Mouse (Mus musculus): ENCODE measurements around the gene Pde1a. TPM values are rescaled to one million over a fixed set of nuclear protein-coding genes. Genes with fewer than 3 reads are reported as not detected.
A peak's percentile ranks its signal among the peaks of the same experiment; 100 is the strongest.

Pde1a gene
- 62.9 and 86.1 TPM in 2 replicates for polyA plus RNA-seq (2012; rRNA removed)

DNA sequence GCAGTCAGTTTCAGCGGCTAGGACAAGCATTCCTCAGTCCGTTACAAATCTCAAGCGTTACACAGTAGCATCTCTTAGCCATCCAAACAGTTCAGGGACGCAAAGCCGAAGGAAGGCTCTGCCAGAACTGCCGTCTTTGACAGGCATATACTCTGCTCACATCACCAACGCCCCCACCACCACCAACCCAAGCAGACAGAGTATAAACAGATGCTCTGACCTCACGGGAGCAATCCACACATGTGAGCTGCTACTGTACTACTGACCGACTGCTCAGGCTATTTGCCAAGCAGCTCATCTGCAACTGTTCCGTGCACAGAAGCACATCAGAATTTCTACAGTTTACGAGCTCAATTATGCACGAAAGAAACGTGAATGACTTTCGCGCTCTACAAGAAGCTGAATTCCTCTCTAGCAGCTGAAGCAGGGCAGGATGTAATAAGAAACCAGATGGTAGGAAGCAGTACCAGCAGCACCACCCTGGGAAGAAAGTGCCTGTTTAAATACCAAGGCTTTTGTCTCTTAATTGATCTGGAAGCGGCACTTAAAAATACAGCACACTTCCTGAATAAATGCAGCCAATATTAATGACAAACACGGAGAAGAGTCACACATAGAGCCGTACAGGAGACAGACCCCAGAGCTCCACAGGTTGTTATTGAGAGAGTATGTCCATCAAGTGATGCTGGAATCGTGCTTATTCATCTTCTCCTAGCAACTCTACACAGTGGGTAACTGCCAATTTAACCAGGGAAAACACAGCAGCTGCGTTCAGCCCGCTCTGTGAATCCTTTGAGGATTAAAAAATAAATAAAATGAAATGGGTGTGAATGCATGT lies at the start of gene Pde1a:
Gene Pde1a (minus strand): TSS at position 598 of the 838 bp plus-strand sequence.
- peak; percentile 33 to 60 for DNase-seq (ENCODE audit: extremely low spot score in 1 of 2, low spot score in 1 of 2)

DNA sequence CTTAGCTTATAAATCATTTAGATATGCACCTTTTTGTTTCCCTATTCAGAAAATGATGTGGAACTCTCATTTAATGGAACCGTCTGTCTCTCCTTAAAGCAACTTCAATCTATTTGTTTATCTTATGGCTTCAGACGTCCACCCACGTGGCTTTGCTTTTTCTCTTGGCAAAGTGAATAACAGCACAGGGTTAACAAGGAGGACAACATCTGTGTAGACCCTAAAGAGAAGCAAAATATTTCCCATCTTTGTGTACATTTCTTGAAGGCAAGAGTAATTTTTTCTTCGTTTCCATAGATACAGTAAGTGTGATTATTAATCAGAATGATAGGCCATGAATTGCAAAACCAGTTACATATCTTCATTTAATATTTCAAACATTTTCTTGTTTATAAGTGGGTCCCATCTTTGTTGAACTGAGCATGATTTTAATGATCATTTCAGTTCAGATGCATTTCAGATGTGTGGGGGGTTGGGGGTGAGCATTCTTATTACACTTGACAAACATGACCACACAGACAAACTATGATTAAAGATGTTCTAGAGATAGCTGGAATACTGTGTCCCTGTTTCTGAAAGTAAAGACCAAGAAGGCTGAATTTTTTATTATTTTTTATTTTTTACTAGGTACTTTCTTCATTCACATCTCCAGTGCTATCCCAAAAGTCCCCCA lies 49.5 kb upstream of the Pde1a start:
- DNase-seq (ENCODE audit: extremely low spot score in 1 of 2, low spot score in 1 of 2) = no peak

- DNase-seq (ENCODE audit: extremely low spot score in 1 of 2, low spot score in 1 of 2) = no peak
These were observed 48.9 kb upstream of the Pde1a start for GRCm38 (mm10) chr2:80178154-80178553.

DNA sequence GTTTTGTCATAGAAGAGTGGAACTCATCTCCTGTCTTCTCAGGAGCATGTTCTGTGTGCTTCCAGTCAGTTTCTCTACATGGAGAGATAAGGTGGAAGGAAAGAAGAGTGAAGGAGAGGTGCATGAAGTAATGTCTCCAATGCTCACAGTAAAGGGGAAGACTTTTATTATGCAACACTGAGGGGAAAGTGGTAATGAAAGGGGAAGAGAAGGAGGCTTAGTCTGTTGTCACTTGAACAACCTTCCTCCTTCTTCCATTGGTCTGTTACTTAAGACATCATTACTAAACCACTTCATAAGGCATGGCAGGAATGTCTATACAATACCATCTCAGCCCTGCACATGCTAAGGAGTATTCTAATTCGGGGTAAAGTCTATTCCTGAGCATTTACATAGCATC lies 38.8 kb upstream of the Pde1a start:
- no peak for DNase-seq (ENCODE audit: extremely low spot score in 1 of 2, low spot score in 1 of 2)

DNA sequence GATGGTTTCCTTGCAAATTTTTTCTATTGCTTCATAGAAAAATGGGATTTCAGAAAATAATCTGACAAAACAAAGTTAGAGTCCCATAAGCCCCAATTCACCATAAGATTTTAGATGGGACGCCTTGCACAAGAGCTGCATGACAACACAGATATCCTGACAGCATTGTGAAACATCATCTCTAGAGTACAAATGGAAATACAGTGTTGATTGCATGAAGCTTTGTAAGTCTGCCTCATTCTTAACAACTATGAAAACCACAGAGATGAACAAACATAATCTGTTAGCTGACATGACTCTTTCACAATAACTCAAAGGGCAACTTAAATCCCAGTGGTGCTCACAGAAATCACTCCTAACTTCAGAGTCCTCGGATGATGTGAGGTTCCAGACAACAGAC lies 29.5 kb upstream of the Pde1a start:
- no peak for DNase-seq (ENCODE audit: extremely low spot score in 1 of 2, low spot score in 1 of 2)

DNA sequence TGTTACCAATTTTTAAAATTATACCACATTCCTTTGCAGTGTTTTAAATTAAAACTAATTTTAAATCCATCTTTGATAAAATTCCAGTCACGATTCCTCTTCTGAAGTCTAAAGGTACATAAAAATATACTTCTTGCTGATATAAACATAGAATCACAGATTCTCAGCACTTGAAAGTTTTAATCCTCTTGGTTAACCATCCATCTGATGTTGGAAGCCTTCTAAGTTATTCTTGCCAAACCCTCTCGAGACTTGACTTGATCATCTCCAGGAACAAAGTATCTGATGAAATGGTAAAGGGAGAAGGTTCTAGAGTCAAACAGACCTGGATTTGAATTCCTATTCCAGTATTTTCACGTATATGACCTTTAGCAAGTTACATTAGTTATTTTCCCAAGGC lies 28.9 kb upstream of the Pde1a start:
- DNase-seq (ENCODE audit: extremely low spot score in 1 of 2, low spot score in 1 of 2) = no peak

DNA sequence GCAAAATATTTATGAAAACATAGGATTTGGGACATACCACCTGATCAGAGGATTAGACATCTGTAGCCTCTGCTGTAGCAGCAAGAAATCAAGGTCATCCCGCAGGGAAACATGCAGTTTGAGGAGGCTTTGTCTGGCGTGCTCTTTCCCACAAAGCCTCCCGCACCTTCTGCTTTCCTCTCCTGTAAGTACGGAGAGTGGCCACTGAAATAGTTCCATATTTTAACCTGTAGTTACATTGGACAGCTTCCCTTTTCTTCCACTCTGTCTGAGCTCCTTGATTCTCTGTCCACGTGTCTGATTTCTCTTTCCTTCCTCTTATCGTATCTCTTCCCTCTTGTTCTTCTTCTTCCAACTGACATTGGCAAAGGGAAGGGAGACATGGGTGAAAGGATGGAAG lies 20.8 kb upstream of the Pde1a start:
- DNase-seq (ENCODE audit: extremely low spot score in 1 of 2, low spot score in 1 of 2) = no peak

GRCm38 (mm10) chr2:80149332-80149731 lies 20.1 kb upstream of the Pde1a start:
- peak; percentile 14 to 33 for DNase-seq (ENCODE audit: extremely low spot score in 1 of 2, low spot score in 1 of 2)

GRCm38 (mm10) chr2:80135076-80135475 lies 5.8 kb upstream of the Pde1a start:
- no peak for DNase-seq (ENCODE audit: extremely low spot score in 1 of 2, low spot score in 1 of 2)

DNA sequence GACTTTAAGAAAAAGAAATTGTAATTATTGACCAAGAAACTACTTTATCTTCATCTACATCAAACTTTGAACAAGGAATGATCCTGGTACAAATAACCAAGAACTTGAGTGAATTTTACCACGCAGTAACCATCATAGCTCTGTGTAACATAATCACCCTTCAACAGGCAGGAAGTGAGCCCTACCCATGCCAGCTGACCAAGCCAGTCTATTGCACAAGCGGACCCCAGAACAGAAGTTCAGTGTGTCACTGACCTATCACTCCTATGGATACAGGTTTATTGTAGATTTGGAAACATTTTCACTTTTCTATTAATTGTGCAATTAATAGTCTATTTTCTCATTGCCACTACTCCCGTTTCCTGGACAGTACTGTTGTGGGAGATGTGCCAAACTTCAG lies 3.4 kb upstream of the Pde1a start:
- no peak for DNase-seq (ENCODE audit: extremely low spot score in 1 of 2, low spot score in 1 of 2)

- DNase-seq (ENCODE audit: extremely low spot score in 1 of 2, low spot score in 1 of 2) = no peak
These were observed 2.6 kb downstream of the Pde1a start for GRCm38 (mm10) chr2:80126663-80127062.

DNA sequence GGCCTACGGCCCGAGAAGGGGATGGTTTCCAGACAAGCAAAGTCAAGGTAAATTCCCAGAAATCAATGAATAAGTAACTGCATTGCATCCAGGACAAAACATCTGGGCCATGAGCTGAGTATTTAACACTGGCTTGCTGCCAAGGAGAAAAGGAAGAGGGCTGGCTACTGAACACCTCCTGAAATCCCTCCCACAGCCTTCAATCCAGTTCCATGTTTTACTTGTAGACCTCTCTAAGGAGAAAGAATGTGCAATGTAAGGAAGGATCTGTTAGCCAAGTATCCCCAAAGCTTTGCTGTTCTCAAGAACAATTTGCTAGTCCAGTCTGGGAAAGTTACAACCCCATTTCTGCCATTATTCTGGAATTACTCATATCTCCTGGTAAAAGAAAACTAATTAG lies 42.4 kb downstream of the Pde1a start:
- DNase-seq (ENCODE audit: extremely low spot score in 1 of 2, low spot score in 1 of 2) = no peak

DNA sequence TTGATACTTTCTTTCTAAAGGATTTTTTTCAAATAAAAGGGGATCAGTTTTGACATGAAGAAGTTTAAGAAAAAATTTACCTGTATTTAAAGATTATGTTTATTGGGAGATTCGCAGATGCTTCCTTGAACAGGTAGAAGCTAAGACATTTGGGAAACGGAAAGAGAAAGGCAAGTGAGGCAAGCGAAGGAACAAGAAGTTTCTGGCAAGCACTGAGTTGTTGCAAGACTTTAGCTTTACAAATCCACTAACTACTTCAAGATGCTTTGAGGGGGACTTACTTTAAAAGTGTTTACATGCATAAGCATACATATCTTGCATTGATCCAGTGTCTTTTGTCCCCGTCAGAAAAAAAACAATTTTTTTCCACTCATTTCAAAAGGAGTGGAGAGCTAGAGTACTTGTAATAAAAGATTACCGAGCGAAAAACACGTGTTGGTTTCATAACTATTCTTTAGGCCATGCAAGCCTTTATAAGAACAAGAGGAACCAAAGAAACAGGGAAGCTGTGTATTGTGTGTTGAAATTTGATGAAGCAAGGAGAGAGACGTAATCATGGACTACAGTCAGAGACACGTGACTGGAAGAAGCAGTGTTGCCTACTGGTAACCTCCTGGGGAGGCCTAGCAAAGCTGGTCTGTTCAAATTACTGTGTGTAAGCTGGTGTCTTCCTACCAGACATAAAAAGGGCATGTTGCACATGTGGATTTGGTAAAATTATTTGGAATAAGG lies 49.0 kb downstream of the Pde1a start:
- no peak for DNase-seq (ENCODE audit: extremely low spot score in 1 of 2, low spot score in 1 of 2)

- DNase-seq (ENCODE audit: extremely low spot score in 1 of 2, low spot score in 1 of 2) = no peak
These were observed 49.6 kb downstream of the Pde1a start for GRCm38 (mm10) chr2:80079618-80080017.

DNA sequence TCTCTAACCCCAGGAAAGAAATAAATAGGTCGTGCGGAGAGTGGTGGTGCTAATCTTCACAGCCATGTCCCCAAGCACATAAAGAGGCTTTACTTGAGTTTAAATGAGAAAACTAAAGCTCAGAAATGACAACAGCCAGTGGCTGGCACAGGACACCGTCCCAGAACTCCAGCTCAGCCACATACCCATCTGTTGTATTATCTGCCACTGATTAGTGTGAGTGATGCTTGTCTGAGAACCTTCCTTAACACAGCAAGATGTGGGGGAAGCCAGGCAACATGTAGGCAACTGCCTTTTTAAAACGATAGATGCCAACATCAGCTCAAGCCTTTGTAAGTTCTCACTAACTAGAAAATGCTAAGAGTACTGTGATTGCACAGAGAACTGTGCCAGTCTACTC lies 52.9 kb downstream of the Pde1a start:
- no peak for DNase-seq (ENCODE audit: extremely low spot score in 1 of 2, low spot score in 1 of 2)

GRCm38 (mm10) chr2:80074531-80074930 lies 54.7 kb downstream of the Pde1a start:
- peak in 1 of 2 experiments; percentile 33 for DNase-seq (ENCODE audit: extremely low spot score in 1 of 2, low spot score in 1 of 2)

DNA sequence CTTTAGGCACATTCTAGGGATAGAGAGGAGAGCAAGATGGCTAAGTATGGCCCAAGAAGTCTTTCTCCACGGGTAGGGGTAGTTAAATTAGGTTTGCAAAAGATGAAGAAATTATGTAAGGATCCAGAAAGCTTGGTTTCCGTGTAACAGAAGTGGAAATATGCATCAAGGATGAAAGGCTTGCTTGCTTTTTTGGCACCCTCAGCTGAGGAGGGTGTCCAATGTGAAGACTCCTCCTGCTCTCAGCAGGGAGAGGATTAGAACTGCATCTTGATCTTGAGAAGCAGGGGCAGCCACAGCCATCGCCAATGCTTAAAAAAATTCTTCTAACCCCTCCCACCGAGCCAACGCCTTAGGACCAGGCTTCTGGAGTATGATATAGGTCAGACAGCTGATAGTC lies 55.2 kb downstream of the Pde1a start:
- peak in 1 of 2 experiments; percentile 35 for DNase-seq (ENCODE audit: extremely low spot score in 1 of 2, low spot score in 1 of 2)

- no peak for DNase-seq (ENCODE audit: extremely low spot score in 1 of 2, low spot score in 1 of 2)
These were observed 55.8 kb downstream of the Pde1a start for GRCm38 (mm10) chr2:80073426-80073825.

GRCm38 (mm10) chr2:80069745-80070144 lies 59.5 kb downstream of the Pde1a start:
- DNase-seq (ENCODE audit: extremely low spot score in 1 of 2, low spot score in 1 of 2) = no peak

DNA sequence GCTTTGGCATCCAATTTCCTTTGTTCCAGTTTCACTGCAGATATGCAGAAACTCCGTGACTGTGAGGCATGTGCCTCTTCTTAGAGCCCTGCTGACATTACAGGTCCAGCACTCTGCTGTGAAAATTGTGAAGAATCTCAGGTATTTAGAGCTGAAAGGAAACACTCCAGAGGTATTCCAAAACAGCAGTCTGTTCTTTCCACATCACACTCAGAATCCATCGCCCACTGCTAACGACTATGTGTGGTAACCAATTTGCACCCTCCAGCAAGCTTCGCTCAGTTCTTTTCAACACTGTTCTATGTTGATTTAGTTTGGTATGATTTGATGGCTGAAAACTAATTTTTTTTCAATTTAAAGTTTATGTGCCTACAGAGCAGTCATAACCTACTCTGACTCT lies 62.8 kb downstream of the Pde1a start:
- peak in 1 of 2 experiments; percentile 34 for DNase-seq (ENCODE audit: extremely low spot score in 1 of 2, low spot score in 1 of 2)

GRCm38 (mm10) chr2:80056062-80056461 lies 73.2 kb downstream of the Pde1a start:
- DNase-seq (ENCODE audit: extremely low spot score in 1 of 2, low spot score in 1 of 2) = no peak
